Mouse (Mus musculus): ENCODE results near the gene Myrfl.

Gene Myrfl

GRCm38 (mm10) chr10:116750895-116751294 is 145.8 kb downstream of the Myrfl start:
- DNase-seq, result peak in 1 of 2 experiments; percentile 39

DNA sequence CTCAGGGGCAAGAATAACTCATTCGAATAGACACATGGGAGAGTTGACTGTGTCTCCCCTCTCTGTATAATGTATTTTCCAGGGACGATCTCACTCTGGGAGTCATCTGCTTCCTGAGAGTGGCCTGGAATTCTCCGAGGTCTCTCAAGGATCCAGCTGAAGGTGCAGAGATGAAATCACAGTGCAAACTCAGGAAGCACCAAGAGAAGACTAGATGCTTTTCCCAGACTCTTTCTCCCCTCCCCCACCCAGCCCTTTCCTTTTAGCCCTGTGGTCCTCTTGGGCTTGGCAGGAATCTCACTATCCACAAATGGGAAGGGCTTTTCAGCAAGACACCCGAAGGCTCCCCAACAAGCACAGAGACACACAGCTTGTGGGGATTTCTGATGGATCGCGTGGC is 146.7 kb downstream of the Myrfl start:
- DNase-seq, result no peak

DNA sequence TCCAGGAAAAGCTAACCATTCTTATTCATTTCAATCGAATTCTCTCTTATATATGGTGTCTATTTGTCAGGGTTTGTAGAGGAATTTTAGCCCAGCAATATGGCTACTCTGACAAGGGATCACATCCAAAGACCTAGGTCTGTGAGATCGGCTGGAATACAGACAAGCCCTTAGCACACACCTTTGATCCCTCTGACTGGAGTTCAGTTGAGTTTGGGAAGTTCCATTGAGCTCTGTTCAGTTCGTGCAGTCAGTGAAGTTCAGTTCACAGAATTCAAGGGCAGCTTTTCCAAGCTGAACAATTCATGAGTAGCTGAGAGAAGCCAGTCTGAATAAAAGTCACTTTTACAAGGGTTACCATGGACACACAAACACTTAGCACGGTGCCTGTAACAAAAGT is 148.0 kb downstream of the Myrfl start:
- no peak for DNase-seq

DNA sequence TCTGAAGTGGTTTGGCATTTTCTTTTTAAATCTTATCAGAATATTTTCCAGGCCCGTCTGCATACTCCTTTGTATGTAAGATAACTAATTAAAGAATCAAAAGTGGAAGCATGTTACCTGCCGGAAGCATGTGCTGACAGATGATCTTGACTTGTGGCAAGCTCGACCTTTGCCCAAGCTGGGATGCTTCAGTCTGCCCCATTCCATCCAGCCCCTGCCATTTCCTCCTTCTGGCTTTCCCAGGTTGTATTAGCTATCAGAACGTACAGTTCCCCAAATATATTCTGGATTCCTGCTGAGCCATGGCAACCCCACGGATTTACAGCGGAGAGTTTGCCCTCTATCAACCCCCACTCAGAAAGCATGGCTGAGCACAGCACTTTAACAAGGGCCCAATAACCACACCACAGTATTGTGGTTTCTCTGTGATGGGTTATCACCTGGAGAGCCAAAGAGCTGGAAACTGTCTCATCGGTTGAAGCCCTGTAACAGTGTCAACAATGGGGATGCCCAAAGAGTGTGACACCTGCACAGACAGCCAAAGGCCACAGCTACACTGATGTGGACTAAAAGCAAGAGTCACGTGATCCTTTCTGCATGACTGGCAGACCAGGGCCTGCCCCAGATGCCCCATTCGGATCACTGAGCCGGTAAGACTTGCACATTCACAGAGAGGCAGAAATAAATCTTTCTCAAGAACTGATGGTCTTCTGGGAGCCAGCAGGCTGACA is 150.3 kb downstream of the Myrfl start:
- no peak for DNase-seq

DNA sequence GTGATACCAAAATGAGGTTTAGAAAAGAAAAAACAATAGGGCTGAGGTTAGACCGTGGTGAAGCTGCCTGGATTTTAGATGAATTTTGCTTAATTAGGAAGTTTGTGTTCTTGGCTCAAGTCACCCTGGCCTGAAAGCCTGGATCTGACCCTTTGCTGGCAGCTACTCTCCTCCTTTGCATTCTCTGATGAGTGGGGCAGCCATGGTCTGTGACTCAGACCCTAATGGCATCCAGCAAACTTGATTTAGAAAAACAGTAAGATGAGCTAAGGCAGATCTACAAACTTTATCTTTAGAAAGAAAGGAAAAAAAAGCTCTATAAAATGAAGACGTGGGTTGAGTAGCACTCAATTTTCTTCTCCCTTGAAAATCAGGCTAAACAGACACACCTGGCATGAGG is 154.0 kb downstream of the Myrfl start:
- no peak for DNase-seq

- no peak for DNase-seq
Observed at GRCm38 (mm10) chr10:116742189-116742588, 154.5 kb downstream of the Myrfl start.

DNA sequence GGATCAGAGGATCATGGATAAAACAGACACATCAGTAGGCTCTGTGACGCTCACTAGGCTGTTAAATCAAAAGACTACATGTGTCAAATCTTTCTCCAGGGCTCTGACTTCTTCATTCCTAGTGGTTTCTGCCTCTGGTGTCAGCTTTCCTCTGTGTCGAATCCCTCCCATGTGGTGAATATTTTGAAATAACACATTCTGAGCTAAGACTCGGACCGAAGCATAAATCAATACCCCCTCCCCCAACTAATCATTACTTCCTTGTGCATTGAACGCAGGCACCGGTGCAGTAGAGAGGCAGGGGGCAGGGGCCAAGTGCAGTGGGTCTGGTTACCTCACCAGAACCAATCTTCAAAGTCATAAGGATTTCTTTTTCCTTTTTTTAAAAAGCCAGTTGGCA is 155.4 kb downstream of the Myrfl start:
- DNase-seq, result no peak

DNA sequence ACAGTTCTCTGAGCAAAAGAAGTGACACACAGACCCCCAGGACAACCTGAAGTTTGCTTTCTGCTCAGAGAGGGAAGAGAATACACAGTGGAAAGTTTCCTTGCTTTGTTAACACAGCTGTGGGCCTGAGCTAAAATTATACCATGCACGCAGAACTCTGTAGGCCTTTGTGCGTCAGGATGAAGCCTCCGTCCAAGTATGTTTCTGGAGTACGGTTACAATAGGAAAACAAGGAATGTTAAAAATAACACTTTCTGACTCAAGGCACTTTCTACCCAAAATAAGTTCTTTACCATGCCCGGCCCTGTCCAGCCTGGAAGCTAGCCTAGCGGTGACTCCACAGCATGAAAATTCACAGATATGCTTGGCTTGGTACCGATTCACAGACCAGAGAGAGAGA is 156.6 kb downstream of the Myrfl start:
- DNase-seq, result no peak

GRCm38 (mm10) chr10:116738533-116738932 is 158.2 kb downstream of the Myrfl start:
- DNase-seq, result no peak

DNA sequence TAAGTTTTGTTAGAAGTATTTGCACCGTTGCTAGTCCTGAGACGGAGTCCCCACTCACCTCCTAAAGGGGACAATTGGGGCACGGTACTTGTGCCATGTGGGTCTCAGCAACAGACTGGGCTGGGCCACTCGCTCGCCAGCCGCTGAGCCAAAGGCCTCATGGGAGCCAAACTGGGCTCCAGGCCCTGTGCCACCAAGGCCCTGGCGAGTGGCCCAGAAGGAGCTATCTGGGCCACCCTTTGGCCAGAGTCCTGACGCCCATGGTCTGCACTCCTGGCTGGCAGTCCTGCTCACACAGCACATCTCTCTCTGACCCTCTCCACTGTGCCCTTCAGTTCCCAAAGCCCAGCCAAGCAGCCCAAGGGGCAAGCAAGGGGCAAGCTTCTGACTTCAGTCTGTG is 161.1 kb downstream of the Myrfl start:
- DNase-seq, result peak in 1 of 2 experiments; percentile 35

DNA sequence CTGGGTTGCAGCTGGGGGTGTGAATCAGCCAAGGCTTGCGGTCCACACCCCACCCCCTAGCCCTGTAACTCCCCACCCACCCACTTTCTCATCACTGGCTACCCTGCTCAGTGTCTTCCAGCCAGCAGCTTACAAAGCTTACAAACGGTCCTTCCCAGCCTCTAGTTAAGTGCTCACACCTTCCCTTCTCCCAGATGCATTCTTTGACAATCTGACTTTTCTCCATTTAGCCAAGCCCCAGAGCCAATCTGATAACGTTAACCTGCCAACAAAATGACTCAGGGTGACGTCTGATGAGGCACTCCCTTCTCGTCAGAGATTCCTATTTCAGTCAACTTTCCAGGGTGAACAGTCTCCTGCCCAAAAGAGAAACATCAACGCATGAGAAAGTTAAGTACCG is 163.1 kb downstream of the Myrfl start:
- no peak for DNase-seq

GRCm38 (mm10) chr10:116730033-116730652 is 166.6 kb downstream of the Myrfl start:
- DNase-seq, result no peak

DNA sequence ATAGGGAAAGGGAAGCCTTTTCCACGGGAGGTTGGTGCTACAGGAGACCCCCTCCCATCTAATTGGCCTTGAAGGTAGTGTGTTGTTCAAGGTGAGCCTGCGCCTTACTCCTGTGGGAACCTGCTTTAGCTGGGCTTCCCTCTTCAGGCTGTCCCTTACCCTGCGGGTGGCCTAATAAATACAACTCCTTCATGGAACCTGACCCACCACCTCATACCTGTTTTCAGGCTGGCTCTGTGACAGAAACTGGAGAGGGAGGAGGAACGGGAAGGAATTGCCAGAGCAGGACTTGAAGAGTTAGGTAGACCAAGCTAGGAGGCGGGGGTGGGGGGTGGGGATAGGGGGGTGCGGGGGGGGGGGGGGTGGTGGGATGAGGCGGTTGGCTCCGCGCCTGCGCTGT is 167.9 kb downstream of the Myrfl start:
- DNase-seq, result no peak

DNA sequence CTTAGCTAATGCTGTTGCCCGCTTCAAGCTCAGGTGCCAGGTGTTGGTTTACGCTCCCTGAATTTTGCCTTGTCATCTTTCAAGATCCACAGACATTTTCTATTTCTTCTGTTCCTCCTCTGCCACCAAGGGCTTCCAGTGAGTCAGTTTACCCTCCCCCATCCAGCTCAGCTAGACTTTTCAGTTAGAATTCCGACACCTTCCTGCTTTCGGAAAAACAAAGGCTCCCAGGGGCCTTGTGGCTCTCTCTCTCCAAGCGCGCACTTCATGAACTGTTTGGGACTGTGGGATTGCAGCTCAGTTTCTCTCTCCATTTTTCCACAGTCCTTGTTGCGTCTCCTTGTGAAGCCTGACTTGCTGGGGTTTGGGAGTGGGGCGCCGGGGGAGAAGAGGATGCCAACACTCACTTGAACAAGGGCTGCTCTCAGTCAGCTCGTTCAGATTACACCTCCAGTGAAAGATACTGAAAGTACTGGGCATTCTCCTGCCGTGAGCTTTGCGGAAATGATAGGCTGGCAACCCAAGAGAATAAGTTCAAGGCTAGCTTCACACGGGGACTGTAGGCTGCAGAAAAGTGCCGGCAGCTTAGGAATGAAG is 168.9 kb downstream of the Myrfl start:
- DNase-seq, result no peak

Data from lung, postnatal 4 days (tissue).